Mouse (Mus musculus): ENCODE results near the gene Nppa. TPM values are rescaled to one million over a fixed set of nuclear protein-coding genes. Genes with fewer than 3 reads are reported as not detected.

Gene Nppa
- total RNA-seq (2022): under 1 TPM in 2 of 4 experiments, not detected in 2; 0.39 to 0.66 TPM

- DNase-seq (ENCODE audit: low spot score in 2 of 2): no peak
These were observed at the start of gene Nppa for GRCm38 (mm10) chr4:148000202-148000772. TSS of gene Nppa (plus strand) at chr4:148000722.

GRCm38 (mm10) chr4:147953590-147953989 lies 46.9 kb upstream of the Nppa start:
- no peak for DNase-seq (ENCODE audit: low spot score in 2 of 2)

- DNase-seq (ENCODE audit: low spot score in 2 of 2): no peak
These were observed 43.4 kb upstream of the Nppa start for GRCm38 (mm10) chr4:147957141-147957540.

- DNase-seq (ENCODE audit: low spot score in 2 of 2): no peak
These were observed 40.4 kb upstream of the Nppa start for GRCm38 (mm10) chr4:147959881-147960831.

GRCm38 (mm10) chr4:147962781-147963180 lies 37.7 kb upstream of the Nppa start:
- DNase-seq (ENCODE audit: low spot score in 2 of 2): no peak

- no peak for DNase-seq (ENCODE audit: low spot score in 2 of 2)
These were observed 36.9 kb upstream of the Nppa start for GRCm38 (mm10) chr4:147963623-147964022.

GRCm38 (mm10) chr4:147965712-147966111 lies 34.8 kb upstream of the Nppa start:
- DNase-seq (ENCODE audit: low spot score in 2 of 2): no peak

- no peak for DNase-seq (ENCODE audit: low spot score in 2 of 2)
These were observed 31.7 kb upstream of the Nppa start for GRCm38 (mm10) chr4:147968816-147969215.

- DNase-seq (ENCODE audit: low spot score in 2 of 2): no peak
These were observed 31.2 kb upstream of the Nppa start for GRCm38 (mm10) chr4:147969337-147969736.

GRCm38 (mm10) chr4:147976237-147976636 lies 24.3 kb upstream of the Nppa start:
- DNase-seq (ENCODE audit: low spot score in 2 of 2): no peak

GRCm38 (mm10) chr4:147977726-147978125 lies 22.8 kb upstream of the Nppa start:
- DNase-seq (ENCODE audit: low spot score in 2 of 2): no peak

GRCm38 (mm10) chr4:147978391-147978790 lies 22.1 kb upstream of the Nppa start:
- DNase-seq (ENCODE audit: low spot score in 2 of 2): no peak

GRCm38 (mm10) chr4:147979441-147979860 lies 21.1 kb upstream of the Nppa start:
- DNase-seq (ENCODE audit: low spot score in 2 of 2): no peak

- no peak for DNase-seq (ENCODE audit: low spot score in 2 of 2)
These were observed 15.1 kb upstream of the Nppa start, which contains the start of gene Nppb for GRCm38 (mm10) chr4:147985205-147986132. TSS of gene Nppb (plus strand) at chr4:147985788.

GRCm38 (mm10) chr4:147993571-147994095 lies 6.9 kb upstream of the Nppa start:
- no peak for DNase-seq (ENCODE audit: low spot score in 2 of 2)

- no peak for DNase-seq (ENCODE audit: low spot score in 2 of 2)
These were observed 5.2 kb upstream of the Nppa start for GRCm38 (mm10) chr4:147995311-147995710.

GRCm38 (mm10) chr4:148001013-148001789 lies 679 bp downstream of the Nppa start:
- no peak for DNase-seq (ENCODE audit: low spot score in 2 of 2)

- no peak for DNase-seq (ENCODE audit: low spot score in 2 of 2)
These were observed 1.3 kb downstream of the Nppa start for GRCm38 (mm10) chr4:148001866-148002265.

GRCm38 (mm10) chr4:148004361-148004760 lies 3.8 kb downstream of the Nppa start:
- DNase-seq (ENCODE audit: low spot score in 2 of 2): no peak

GRCm38 (mm10) chr4:148008412-148008811 lies 7.9 kb downstream of the Nppa start:
- peak; percentile 48 to 58 for DNase-seq (ENCODE audit: low spot score in 2 of 2)

Data from layer of hippocampus, adult 8-10 months (tissue).